Mouse (Mus musculus) lung, adult 2 months (tissue): ENCODE data around the gene Gm9.
"Not testable (repeated sequence)": the region's sequence is repeated elsewhere in the genome, so short reads cannot be mapped to it uniquely, and the experiment has no call there.

ENCODE experiments used
- CTCF ChIP-seq: fragments of 200-500 bp; IDR thresholded peaks from 2 replicates; pipeline ENCODE4 v1.5.1; 2011; ENCODE audit warnings: mild to moderate bottlenecking, low read length, control low read depth; ENCODE audit not compliant: insufficient read depth
- POLR2A ChIP-seq: fragments of 200-500 bp; IDR thresholded peaks from 2 replicates; pipeline ENCODE4 v1.6.1; 2011; ENCODE audit warnings: low read depth, mild to moderate bottlenecking, control low read depth, low read length, borderline replicate concordance; ENCODE audit errors: extremely low read depth

- TF ChIP-seq CTCF, POLR2A: not testable (repeated sequence)
Measured at GRCm38 (mm10) chrX:37222158-37222557, 11.3 kb upstream of the Gm9 start, which contains the start of gene Rhox1.
